Mouse (Mus musculus) myocyte (in vitro differentiated cells): ENCODE results near the gene Msrb1.

Experiments used
- CEBPB ChIP-seq: IDR thresholded peaks from 2 replicates; pipeline ENCODE4 v1.6.1; 2011; ENCODE audit warnings: mild to moderate bottlenecking, moderate library complexity; ENCODE audit not compliant: poor library complexity, insufficient read depth, severe bottlenecking
- E2F4 ChIP-seq: IDR thresholded peaks from one replicate; pipeline ENCODE4 v1.6.1; 2011; ENCODE audit warnings: mild to moderate bottlenecking, control low read depth, moderate library complexity; ENCODE audit not compliant: insufficient read depth
- MAX ChIP-seq: IDR thresholded peaks from one replicate; pipeline ENCODE4 v1.6.1; 2011; ENCODE audit warnings: low read depth, mild to moderate bottlenecking, control low read depth
- MYOD1 ChIP-seq, 3 experiments: IDR thresholded peaks; one replicate each; pipeline ENCODE4 v1.6.1; 2011; ENCODE audit warnings: control low read depth in 2 of 3, low read depth in 2 of 3, mild to moderate bottlenecking in 2 of 3, moderate library complexity in 1 of 3; ENCODE audit not compliant: insufficient read length in 2 of 3, control insufficient read depth in 1 of 3
- POLR2A ChIP-seq: IDR thresholded peaks from one replicate; pipeline ENCODE4 v1.6.1; 2011; ENCODE audit warnings: low read depth, mild to moderate bottlenecking, control low read depth, moderate library complexity; ENCODE audit not compliant: insufficient read length
- POLR2AphosphoS2 ChIP-seq: IDR thresholded peaks from one replicate; pipeline ENCODE4 v1.6.1; 2011; ENCODE audit warnings: low read depth, control low read depth; ENCODE audit not compliant: insufficient read length
- TCF12 ChIP-seq: IDR thresholded peaks from one replicate; pipeline ENCODE4 v1.6.1; 2011; ENCODE audit warnings: mild to moderate bottlenecking, control low read depth; ENCODE audit not compliant: poor library complexity, insufficient read depth, severe bottlenecking
- USF1 ChIP-seq: IDR thresholded peaks from one replicate; pipeline ENCODE4 v1.6.1; 2011; ENCODE audit warnings: low read depth, mild to moderate bottlenecking, control low read depth, moderate library complexity

GRCm38 (mm10) chr17:24751528-24751927 is 15.1 kb downstream of the Msrb1 start:
- TF ChIP-seq POLR2A (no peak), MAX (no peak), CEBPB (no peak), USF1 (no peak), E2F4 (no peak), MYOD1 (IDR thresholded peaks at IDR 0.05; ENCODE audit: control insufficient read depth in 1 of 3, insufficient read length in 2 of 3, low read depth in 2 of 3) (no peak), TCF12 (no peak), POLR2AphosphoS2 (no peak)
